Mouse (Mus musculus): Measurements from ENCODE around the gene Rsrc1.
"Not testable (repeated sequence)": the region's sequence is repeated elsewhere in the genome, so short reads cannot be mapped to it uniquely, and the experiment has no call there.

Rsrc1 gene

GRCm38 (mm10) chr3:66985539-66986286 lies 4.5 kb downstream of the Rsrc1 start:
- peak; percentile 91 for DNase-seq (ENCODE audit: low spot score)

DNA sequence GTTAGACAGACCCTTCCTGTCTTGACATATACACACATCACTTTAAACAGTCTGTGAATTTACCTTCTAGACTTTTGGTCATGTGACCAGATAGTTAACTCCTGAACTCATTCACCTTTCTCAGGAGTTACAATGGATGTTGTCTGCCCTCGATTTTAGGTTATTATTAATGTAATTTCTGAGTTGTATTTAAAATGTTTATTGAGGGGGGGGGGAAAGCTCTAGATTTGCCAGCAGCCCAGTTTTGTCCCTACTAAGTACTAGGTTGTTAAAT lies 5.0 kb downstream of the Rsrc1 start:
- no peak for DNase-seq (ENCODE audit: low spot score)

DNA sequence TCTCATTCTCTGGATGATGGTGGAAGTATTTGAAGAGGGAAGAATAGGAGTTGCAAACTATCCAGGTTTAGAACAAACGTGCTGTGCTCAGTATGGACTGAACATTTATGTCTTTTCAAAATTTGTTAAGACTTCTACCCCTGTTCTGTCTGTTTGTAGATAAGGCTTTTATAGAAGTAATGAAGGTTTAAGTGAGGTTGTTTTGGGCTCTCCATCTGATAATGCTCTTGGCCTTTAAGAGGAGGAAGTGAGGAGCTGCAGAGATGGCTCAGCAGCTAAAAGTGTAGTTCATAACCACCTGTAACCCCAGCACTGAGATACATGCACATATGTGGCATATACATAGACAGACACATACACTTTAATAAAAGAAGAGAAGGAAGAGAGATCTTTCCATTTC lies 15.6 kb downstream of the Rsrc1 start:
- no peak for DNase-seq (ENCODE audit: low spot score)

DNA sequence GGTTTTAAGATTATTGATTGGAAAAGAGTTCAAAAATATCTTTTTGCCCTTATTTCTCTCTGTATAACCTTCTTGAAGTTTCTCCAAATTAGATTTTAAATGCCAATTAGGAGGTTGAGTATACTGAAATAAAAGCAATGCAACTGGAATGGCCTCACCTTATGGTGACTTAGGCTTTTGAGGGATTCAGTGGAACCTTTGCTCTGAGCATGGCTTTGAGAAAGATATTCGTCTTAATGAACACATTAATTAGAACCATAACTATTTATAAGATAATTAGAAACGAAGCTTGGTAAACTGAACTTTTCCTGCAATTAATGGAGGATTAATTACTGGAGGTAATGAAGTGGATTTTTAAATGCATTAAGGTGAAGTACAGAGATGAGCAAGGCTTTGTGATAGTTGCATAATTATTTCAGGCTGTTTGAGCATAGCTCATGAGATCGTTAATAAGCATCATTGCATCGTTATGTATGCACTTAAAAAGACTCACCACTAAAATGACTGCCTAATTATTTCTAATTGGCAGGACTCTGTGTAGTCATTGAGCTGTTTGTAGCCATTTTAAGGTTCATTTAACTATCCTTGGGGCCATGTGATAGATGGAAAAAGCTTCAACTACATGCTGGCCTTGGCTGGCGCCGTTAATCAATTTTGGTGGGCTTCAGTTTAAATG lies 55.3 kb downstream of the Rsrc1 start:
- no peak for DNase-seq (ENCODE audit: low spot score)

DNA sequence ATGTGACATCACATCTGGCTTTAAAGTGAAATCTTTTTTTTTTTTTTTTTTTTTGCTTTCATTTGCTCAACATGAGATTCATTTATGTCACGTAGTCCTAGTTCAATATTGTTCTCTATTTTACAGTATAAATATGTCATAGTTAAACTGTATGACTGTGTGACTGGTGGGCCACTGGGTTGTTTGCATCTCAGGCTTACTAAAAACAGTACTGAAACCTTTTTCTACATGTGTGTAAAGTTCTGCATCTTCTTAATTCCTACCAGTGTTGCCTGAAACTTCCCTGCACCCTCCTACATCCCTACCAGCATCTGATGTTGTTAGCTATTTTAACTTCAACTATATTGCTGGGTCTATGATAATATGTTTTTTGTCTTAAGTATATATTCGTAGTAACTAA lies 78.6 kb downstream of the Rsrc1 start:
- DNase-seq (ENCODE audit: low spot score) = no peak

DNA sequence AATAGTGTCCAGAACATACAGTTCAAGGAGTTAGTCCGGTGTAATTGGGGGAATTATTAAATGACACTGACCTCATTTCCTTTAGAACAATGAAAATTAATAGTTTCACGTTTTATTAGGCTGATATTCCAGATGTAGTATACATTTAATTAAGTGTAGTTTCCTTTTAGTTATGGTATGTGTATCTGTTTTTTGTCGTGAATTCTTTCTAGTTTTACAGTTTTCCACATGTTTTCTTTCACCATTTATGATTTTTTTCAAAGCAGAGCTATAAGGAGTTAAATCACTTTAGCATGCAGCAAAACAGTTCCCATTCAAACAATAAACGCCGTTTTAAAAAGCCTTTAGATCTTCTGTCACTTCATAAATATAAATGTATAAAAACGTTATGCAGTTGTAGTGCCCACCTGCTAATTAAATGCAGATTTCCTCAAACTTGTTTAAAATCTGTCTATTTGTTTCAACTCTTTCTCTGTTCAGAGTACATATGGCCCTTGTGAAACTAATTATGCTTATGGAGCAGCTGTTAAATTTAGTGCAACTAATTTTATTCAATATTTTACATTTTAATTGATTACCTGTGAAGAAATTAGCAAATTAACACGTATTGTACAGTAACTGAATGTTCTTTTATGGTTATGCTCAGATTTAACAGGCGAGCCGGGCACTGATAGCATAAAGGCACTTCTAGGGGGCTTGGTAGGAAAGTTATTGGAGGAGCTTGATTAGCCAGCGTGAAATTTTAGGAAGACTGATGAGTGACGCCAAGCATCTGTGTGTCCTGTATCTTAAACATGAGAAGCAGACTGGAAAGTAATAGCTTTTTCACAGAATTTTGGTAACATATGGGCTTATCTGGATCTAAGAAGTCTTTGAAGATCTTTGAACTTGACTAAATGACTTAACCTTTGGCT lies 89.6 kb downstream of the Rsrc1 start:
- peak; percentile 15 for DNase-seq (ENCODE audit: low spot score)

DNA sequence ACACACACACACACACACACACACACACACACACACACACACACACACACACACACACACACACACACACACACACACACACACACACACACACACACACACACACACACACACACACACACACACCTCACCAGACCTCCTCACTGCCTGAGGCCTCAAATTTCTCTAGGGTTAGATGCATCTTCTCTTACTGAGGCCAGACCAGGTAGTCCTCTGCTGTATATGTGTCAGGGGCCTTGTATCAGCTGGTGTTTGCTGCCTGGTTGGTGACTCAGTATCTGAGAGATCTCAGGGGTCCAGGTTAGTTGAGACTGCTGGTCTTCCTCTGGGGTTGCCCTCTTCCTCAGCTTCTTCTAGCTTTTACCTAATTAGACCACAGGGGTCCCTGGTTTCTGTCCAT lies 92.5 kb downstream of the Rsrc1 start:
- DNase-seq (ENCODE audit: low spot score) = not testable (repeated sequence)

DNA sequence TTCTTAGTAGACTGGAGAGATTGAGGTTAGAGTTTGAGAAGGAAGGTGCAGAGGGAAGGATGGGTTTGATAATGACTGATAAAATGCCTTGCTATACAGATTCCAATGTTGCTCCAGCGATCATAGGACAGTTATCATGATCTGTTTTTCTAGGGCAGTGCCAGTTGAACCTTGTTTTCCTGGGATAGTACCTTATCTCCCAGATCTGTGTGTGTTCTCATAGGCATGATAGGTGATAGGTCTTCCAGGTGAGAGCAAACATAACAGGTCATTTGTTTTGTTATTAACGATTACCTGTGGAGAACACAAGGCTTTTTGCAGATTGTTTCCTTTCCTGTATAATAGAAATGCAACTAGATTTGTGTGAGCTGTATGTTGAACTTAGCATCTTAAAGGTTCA lies 94.3 kb downstream of the Rsrc1 start:
- no peak for DNase-seq (ENCODE audit: low spot score)

- DNase-seq (ENCODE audit: low spot score) = no peak
Observed at GRCm38 (mm10) chr3:67084742-67085141, 103.6 kb downstream of the Rsrc1 start.

DNA sequence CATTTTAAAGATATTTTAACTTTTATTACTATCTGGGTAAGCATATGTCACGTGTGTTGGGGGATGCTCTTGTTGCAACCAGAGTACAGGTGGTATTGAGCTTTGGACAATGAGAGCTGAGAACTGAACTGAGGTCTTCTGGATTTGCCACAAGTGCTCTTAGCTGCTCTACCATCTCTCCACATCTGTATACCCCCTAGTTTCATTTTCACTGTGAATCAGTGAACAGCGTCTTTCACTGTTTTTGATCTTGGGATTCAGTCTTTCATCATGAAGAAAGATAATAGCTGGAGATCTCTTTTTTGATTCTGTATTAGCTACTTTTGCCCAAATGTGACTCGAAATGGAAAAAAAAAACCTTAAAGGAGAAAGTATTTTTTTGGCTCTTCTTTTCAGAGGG lies 127.2 kb downstream of the Rsrc1 start:
- no peak for DNase-seq (ENCODE audit: low spot score)

DNA sequence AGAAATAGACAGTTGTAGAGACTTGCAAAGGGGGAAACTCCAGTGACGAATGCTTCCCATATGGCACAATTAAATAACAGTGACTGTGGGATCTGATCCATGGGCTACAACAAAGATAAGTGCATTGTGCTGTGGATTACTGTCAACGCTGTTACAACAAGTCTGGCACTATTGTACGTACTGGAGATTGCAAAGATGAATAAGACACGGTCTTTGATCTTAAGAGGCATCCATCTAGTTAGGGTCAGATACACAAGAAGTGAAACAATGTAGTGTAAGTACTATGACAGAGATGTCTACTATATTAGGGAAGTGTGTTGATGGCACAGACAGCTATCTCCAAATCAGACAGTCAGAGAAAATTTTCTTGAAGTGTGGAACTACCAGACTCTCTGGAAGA lies 135.1 kb downstream of the Rsrc1 start:
- DNase-seq (ENCODE audit: low spot score) = no peak

DNA sequence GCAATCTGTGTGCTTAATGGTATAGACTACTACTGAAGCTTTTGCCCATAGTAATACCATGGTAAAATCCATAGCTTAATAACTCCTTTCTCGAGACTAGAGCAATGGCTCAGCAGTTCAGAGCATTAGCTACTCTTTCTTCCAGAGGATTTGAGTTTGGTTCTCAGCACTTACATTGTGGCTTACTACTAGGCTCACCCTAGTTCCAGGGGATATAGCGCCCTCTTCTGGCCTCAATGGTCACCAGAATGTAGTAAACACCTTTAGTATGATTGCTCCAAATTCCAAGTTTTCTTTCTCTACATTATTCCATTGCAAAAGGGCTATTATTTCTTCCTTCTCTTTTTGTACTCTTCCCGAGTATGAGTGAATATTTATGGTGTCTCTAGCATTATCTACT lies 151.3 kb downstream of the Rsrc1 start:
- no peak for DNase-seq (ENCODE audit: low spot score)

DNA sequence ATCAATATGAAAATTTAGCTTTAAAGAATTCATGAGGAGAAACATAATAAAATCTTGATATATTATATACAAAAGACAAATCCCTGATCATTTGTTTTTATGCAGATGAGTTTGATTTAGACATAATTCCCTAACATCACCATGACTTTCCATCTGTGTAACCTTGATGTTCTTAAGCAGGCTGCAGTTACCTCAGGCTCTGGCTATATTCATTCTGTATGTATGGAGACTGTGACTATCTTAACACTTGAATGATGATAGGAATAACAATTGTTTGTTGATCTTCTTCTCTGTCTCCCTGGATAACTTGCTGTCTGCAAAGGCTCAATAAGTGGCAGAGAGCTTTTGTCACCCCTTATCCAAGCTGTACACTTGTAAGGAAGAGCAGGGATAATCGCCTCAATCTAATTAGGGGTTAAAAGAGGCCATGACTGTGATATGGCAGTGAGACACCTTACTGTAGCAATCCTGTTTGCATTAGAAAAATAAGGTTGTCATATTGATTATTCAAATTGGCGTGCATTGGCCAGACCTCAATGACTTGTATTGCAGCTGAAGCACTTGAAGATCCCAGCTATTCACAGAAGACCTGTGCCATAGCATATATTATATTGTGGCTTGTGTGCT lies 154.7 kb downstream of the Rsrc1 start:
- peak; percentile 6 for DNase-seq (ENCODE audit: low spot score)

DNA sequence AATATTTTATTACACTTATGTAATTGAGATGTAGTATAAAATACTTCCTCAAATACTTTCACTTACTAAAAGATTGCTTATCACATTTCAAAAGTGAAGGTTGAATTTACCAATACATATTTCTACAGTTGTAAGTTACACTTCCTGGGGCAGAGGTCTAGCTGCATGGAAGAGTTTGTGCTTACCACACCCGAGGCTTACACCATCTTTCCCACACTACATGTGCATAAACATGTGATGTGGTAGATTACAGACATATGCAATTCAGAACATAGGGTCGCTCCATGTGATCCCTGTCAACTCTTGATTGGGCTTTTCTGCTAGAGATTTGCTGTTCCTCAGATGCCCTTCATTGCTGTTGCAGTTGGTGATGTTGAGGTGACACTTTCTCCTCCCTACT lies 163.8 kb downstream of the Rsrc1 start:
- DNase-seq (ENCODE audit: low spot score) = no peak

- no peak for DNase-seq (ENCODE audit: low spot score)
Observed at GRCm38 (mm10) chr3:67146280-67146679, 165.1 kb downstream of the Rsrc1 start.

DNA sequence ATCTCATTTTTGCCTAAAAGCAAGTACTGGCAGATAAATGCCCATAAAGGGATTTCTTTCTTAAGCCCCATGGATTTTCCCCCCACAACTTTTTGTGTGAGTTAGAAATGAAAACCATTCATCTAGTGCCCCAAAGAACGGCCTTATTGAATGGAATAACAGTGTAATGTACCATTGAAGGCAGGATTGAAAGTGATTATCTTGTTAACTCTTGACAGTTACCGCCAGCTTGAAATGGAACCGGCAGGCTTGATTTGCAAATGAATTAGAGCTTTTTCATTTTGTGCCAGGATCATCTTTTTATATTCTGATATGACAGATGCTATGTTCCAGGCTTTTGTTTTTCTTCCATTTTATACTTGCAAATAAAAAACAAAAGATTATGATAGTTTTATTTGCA lies 166.1 kb downstream of the Rsrc1 start:
- no peak for DNase-seq (ENCODE audit: low spot score)

GRCm38 (mm10) chr3:67197179-67197578 lies 216.0 kb downstream of the Rsrc1 start:
- DNase-seq (ENCODE audit: low spot score) = peak; percentile 42

DNA sequence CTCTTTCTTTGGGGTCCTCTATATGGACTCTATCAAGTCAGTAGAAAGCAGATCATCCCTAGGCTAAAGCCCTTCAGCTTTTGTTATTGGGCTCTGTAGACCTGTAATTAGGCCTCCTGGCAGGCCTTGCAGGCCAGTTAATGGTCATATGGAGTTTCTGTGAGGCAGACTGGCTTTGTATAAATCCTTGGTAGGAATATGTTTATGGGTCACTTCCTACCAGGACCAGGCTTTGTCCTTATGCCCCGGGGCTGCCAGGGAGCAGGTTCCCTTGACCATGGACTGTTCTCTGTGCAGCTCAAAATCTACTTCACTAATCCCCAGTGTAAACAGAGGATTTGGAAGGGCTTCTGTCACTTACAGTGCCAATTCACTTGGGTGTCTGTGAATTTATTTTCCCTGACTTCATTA lies 231.9 kb downstream of the Rsrc1 start:
- DNase-seq (ENCODE audit: low spot score) = peak; percentile 15

DNA sequence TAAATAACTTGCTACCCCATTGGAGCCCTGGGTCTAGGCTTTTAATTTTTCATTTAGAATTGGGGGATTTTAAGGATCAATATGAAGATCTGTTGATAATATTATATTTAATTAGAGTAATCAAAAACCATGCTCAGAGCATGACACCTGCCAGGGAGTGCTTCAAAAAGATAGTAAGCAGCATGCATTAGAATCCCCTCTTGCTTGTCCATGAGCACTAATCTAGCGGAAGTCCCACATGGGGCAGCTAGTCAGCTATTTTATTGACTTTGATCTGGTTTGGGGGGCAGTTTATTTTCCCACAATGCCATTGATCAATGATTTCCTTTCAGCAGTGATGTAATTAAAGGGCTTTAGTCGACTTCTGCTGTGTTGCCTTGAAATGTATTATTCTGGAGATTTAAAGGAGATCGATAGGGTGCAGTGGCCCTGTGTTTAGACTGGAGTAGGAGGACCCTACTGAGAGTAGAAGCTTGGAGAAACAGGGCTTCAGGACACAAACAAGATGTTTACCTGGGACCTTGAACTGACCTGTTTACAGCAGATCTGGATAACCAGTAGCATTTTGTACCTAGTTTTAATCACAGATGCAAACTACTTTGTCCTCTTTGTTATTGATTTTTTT lies 251.5 kb downstream of the Rsrc1 start:
- no peak for DNase-seq (ENCODE audit: low spot score)

GRCm38 (mm10) chr3:67242451-67242850 lies 261.3 kb downstream of the Rsrc1 start:
- DNase-seq (ENCODE audit: low spot score) = not testable (repeated sequence)

- DNase-seq (ENCODE audit: low spot score) = peak; percentile 35
Observed at GRCm38 (mm10) chr3:67267448-67267847, 286.3 kb downstream of the Rsrc1 start.

DNA sequence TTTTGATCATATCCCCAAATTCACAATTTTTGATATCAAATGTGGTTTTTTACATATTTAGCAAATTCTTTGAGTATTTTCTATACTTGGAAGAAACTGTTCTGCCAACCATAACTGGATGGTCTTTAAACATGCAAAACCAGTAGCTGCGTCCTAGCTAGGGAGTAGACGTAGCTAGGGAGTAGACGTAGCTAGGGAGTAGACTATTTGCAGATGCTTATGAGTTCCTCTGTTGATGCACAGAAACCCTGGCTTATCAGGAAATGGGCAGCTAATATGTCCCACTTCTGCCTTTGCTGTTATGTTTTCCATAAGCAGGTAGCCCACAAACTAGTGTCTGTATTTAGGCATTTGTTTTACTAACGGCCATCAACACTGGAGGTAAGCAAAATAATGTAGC lies 298.6 kb downstream of the Rsrc1 start:
- no peak for DNase-seq (ENCODE audit: low spot score)

Measured in MN1 (cell line).